Mouse (Mus musculus): ENCODE results near the gene Zfp143.
"Not testable (repeated sequence)": the region's sequence is repeated elsewhere in the genome, so short reads cannot be mapped to it uniquely, and the experiment has no call there.

DNA sequence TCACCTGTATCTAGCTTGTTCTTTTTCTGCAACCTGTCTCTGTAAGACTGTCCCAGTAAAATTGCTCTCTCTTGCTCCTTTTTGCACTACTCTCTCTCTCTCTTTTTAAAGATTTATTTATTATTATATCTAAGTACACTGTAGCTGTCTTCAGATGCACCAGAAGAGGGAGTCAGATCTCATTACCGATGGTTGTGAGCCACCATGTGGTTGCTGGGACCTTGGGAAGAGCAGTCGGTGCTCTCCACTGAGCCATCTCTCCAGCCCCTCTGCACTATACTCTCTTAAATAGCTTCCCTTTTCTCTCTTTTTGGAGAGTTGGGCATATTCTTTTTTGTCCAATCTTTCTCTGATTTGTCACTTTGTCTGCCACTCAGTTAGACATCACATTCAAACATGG, 71.3 kb downstream of the Zfp143 start:
- not testable (repeated sequence) for TF ChIP-seq POLR2A (IDR thresholded peaks at IDR 0.05; ENCODE audit: borderline replicate concordance, insufficient read depth, low read length); CTCF (IDR thresholded peaks at IDR 0.05; ENCODE audit: borderline replicate concordance, insufficient read depth, low read depth, low read length)
